Mouse (Mus musculus): ENCODE measurements around the gene Trrap. TPM values are rescaled to one million over a fixed set of nuclear protein-coding genes. Genes with fewer than 3 reads are reported as not detected.

Gene Trrap
- polyA plus RNA-seq, 1 experiment from 2014 or later: 14.3 TPM

- Histone ChIP-seq H3K27me3 (no peaks in the 10 kb centered on the region), H3K4me3 (replicated peaks) (no peak overlapping the region), H3K36me3 (peaks cover 98% of the 10 kb centered on the region), H3K27ac (no peak overlapping the region), H3K9me3 (replicated peaks) (no peaks in the 10 kb centered on the region), H3K4me1 (replicated peaks) (no peaks in the 10 kb centered on the region), H3K4me2 (no peak overlapping the region), H3K9ac (no peak overlapping the region)
- ATAC-seq (ENCODE audit: low read depth) (no peak), DNase-seq (no peak)
- 92% methylated on average over 18 of the region's 18 CpGs for WGBS (ENCODE audit: insufficient replicate concordance)
These were observed 18.9 kb downstream of the Trrap start for GRCm38 (mm10) chr5:144786464-144786863.

GRCm38 (mm10) chr5:144793374-144793773, 25.8 kb downstream of the Trrap start:
- no peaks in the 10 kb centered on the region for H3K9me3 ChIP-seq (replicated peaks)
- H3K27me3 ChIP-seq: no peaks in the 10 kb centered on the region
- H3K4me3 ChIP-seq (replicated peaks): no peak overlapping the region
- DNase-seq (no peak), ATAC-seq (ENCODE audit: low read depth) (no peak)
- WGBS (ENCODE audit: insufficient replicate concordance): 69% methylated on average over 5 of the region's 5 CpGs
- H3K4me1 ChIP-seq (replicated peaks): peaks cover 4% of the 10 kb centered on the region; the same call in 1 of the 2 replicates
- H3K27ac ChIP-seq: no peak overlapping the region
- H3K4me2 ChIP-seq: no peak overlapping the region
- no peak overlapping the region for H3K9ac ChIP-seq
- peaks cover 99% of the 10 kb centered on the region for H3K36me3 ChIP-seq

- peaks cover 4% of the 10 kb centered on the region; the same call in 1 of the 2 replicates for H3K4me1 ChIP-seq (replicated peaks)
- DNase-seq (no peak), ATAC-seq (ENCODE audit: low read depth) (peak; percentile 45)
- no peaks in the 10 kb centered on the region for H3K9me3 ChIP-seq (replicated peaks)
- no peaks in the 10 kb centered on the region for H3K27me3 ChIP-seq
- H3K4me3 ChIP-seq (replicated peaks): no peak overlapping the region
- H3K27ac ChIP-seq: no peak overlapping the region
- peaks cover 99% of the 10 kb centered on the region for H3K36me3 ChIP-seq
- 71% methylated on average over 6 of the region's 6 CpGs for WGBS (ENCODE audit: insufficient replicate concordance)
- H3K9ac ChIP-seq: no peak overlapping the region
- H3K4me2 ChIP-seq: no peak overlapping the region
These were observed 27.2 kb downstream of the Trrap start for GRCm38 (mm10) chr5:144794687-144795086.

GRCm38 (mm10) chr5:144797116-144797515, 29.6 kb downstream of the Trrap start:
- H3K9ac ChIP-seq: no peak overlapping the region
- H3K4me2 ChIP-seq: no peak overlapping the region
- ATAC-seq (ENCODE audit: low read depth) (no peak), DNase-seq (no peak)
- no peak overlapping the region for H3K4me3 ChIP-seq (replicated peaks)
- WGBS (ENCODE audit: insufficient replicate concordance): 88% methylated on average over 7 of the region's 7 CpGs
- no peaks in the 10 kb centered on the region for H3K27me3 ChIP-seq
- no peaks in the 10 kb centered on the region for H3K9me3 ChIP-seq (replicated peaks)
- H3K27ac ChIP-seq: no peak overlapping the region
- H3K36me3 ChIP-seq: peaks cover 98% of the 10 kb centered on the region
- peaks cover 4% of the 10 kb centered on the region; the same call in 1 of the 2 replicates for H3K4me1 ChIP-seq (replicated peaks)

- no peak for ATAC-seq (ENCODE audit: low read depth)
These were observed 35.5 kb downstream of the Trrap start for GRCm38 (mm10) chr5:144803066-144803465.

GRCm38 (mm10) chr5:144804181-144804580, 36.6 kb downstream of the Trrap start:
- ATAC-seq (ENCODE audit: low read depth): no peak
- Histone ChIP-seq H3K27me3 (no peaks in the 10 kb centered on the region), H3K9me3 (replicated peaks) (no peaks in the 10 kb centered on the region), H3K4me1 (replicated peaks) (peaks cover 8% of the 10 kb centered on the region), H3K9ac (no peak overlapping the region), H3K27ac (no peak overlapping the region), H3K4me3 (replicated peaks) (no peak overlapping the region), H3K36me3 (peaks cover 95% of the 10 kb centered on the region), H3K4me2 (no peak overlapping the region)
- no peak for DNase-seq
- WGBS (ENCODE audit: insufficient replicate concordance): 75% methylated on average over 7 of the region's 7 CpGs

More at GRCm38 (mm10) chr5:144803066-144803465, 35.5 kb downstream of the Trrap start:
- Histone ChIP-seq H3K4me2 (no peak overlapping the region), H3K9me3 (replicated peaks) (no peaks in the 10 kb centered on the region), H3K9ac (no peak overlapping the region), H3K4me1 (replicated peaks) (peaks cover 1% of the 10 kb centered on the region), H3K4me3 (replicated peaks) (no peak overlapping the region), H3K27ac (no peak overlapping the region), H3K27me3 (no peaks in the 10 kb centered on the region), H3K36me3 (peaks cover 96% of the 10 kb centered on the region)
- DNase-seq: no peak
- WGBS (ENCODE audit: insufficient replicate concordance): 86% methylated on average over 8 of the region's 8 CpGs

GRCm38 (mm10) chr5:144806931-144807330, 39.4 kb downstream of the Trrap start:
- Histone ChIP-seq H3K4me1 (replicated peaks) (peaks cover 8% of the 10 kb centered on the region), H3K9me3 (replicated peaks) (no peaks in the 10 kb centered on the region), H3K4me3 (replicated peaks) (no peak overlapping the region), H3K36me3 (peaks cover 96% of the 10 kb centered on the region), H3K4me2 (no peak overlapping the region), H3K27ac (no peak overlapping the region), H3K27me3 (no peaks in the 10 kb centered on the region), H3K9ac (no peak overlapping the region)
- ATAC-seq (ENCODE audit: low read depth) (no peak), DNase-seq (no peak)
- 85% methylated on average over 10 of the region's 10 CpGs for WGBS (ENCODE audit: insufficient replicate concordance)

GRCm38 (mm10) chr5:144828365-144829102, 61.0 kb downstream of the Trrap start:
- Histone ChIP-seq H3K4me2 (no peak overlapping the region), H3K27ac (no peak overlapping the region), H3K36me3 (peaks cover 99% of the 10 kb centered on the region), H3K9ac (no peak overlapping the region), H3K4me1 (replicated peaks) (no peaks in the 10 kb centered on the region), H3K27me3 (no peaks in the 10 kb centered on the region), H3K9me3 (replicated peaks) (no peaks in the 10 kb centered on the region), H3K4me3 (replicated peaks) (no peak overlapping the region)
- 88% methylated on average over 20 of the region's 20 CpGs for WGBS (ENCODE audit: insufficient replicate concordance)
- DNase-seq: no peak
- ATAC-seq (ENCODE audit: low read depth): no peak

- ATAC-seq (ENCODE audit: low read depth) (no peak), DNase-seq (no peak)
- H3K4me2 ChIP-seq: no peak overlapping the region
- H3K9ac ChIP-seq: no peak overlapping the region
- WGBS (ENCODE audit: insufficient replicate concordance): 77% methylated on average over 4 of the region's 4 CpGs
- H3K36me3 ChIP-seq: peaks cover 99% of the 10 kb centered on the region
- no peak overlapping the region for H3K27ac ChIP-seq
- H3K27me3 ChIP-seq: no peaks in the 10 kb centered on the region
- no peaks in the 10 kb centered on the region for H3K4me1 ChIP-seq (replicated peaks)
- no peak overlapping the region for H3K4me3 ChIP-seq (replicated peaks)
- H3K9me3 ChIP-seq (replicated peaks): no peaks in the 10 kb centered on the region
These were observed 62.1 kb downstream of the Trrap start for GRCm38 (mm10) chr5:144829631-144830030.

GRCm38 (mm10) chr5:144831840-144832469, 64.4 kb downstream of the Trrap start:
- Histone ChIP-seq H3K27ac (no peak overlapping the region), H3K27me3 (no peaks in the 10 kb centered on the region), H3K9ac (no peak overlapping the region), H3K9me3 (replicated peaks) (no peaks in the 10 kb centered on the region), H3K4me1 (replicated peaks) (no peaks in the 10 kb centered on the region), H3K4me2 (no peak overlapping the region), H3K36me3 (peaks cover 98% of the 10 kb centered on the region), H3K4me3 (replicated peaks) (no peak overlapping the region)
- 68% methylated on average over 9 of the region's 9 CpGs for WGBS (ENCODE audit: insufficient replicate concordance)
- no peak for ATAC-seq (ENCODE audit: low read depth)
- no peak for DNase-seq

GRCm38 (mm10) chr5:144836100-144836499, 68.6 kb downstream of the Trrap start:
- Histone ChIP-seq H3K9me3 (replicated peaks) (no peaks in the 10 kb centered on the region), H3K27me3 (no peaks in the 10 kb centered on the region), H3K4me2 (no peak overlapping the region), H3K4me1 (replicated peaks) (no peaks in the 10 kb centered on the region), H3K9ac (no peak overlapping the region), H3K27ac (no peak overlapping the region), H3K4me3 (replicated peaks) (no peak overlapping the region), H3K36me3 (peaks cover 98% of the 10 kb centered on the region)
- DNase-seq (no peak), ATAC-seq (ENCODE audit: low read depth) (no peak)
- 75% methylated on average over 3 of the region's 3 CpGs for WGBS (ENCODE audit: insufficient replicate concordance)

- Histone ChIP-seq H3K4me1 (replicated peaks) (no peaks in the 10 kb centered on the region), H3K27ac (no peak overlapping the region), H3K4me2 (no peak overlapping the region), H3K9ac (no peak overlapping the region), H3K27me3 (no peaks in the 10 kb centered on the region), H3K4me3 (replicated peaks) (no peak overlapping the region), H3K36me3 (peaks cover 96% of the 10 kb centered on the region), H3K9me3 (replicated peaks) (no peaks in the 10 kb centered on the region)
- DNase-seq (no peak), ATAC-seq (ENCODE audit: low read depth) (no peak)
- 89% methylated on average over 20 of the region's 20 CpGs for WGBS (ENCODE audit: insufficient replicate concordance)
These were observed 77.8 kb downstream of the Trrap start for GRCm38 (mm10) chr5:144845352-144845751.

Measured in liver, embryonic 13.5 days (tissue).